Mouse (Mus musculus): ENCODE measurements at regions not wholly inside any gene's neighbourhood (a gene's known extent, or its start where the extent isn't known, plus 50 kb on each side); places are given as distances from the start of the nearest gene placed in this dataset.

DNA sequence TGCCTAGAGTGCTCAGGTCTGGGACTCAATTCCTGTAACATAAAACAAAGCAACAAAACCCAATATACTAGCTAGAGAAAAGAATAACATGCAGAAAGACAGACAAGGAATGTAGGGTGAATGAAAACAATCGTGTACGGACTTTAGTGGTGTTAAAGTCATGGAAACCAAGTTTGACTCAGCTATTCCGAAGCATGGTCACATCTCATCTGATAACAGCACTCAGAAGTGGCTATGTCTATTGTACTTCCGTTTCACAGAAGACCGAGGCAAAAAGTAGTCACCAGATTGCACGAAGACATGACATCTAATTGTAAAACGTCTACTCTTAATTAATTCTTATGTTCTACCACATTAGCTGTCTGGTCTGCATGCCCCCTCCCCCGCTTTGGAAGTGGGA lies 50.5 kb upstream of the Slc30a5 start:
- ATAC-seq (ENCODE audit: low FRiP score) (no peak), DNase-seq (ENCODE audit: low spot score) (no peak)
- H3K9me3 ChIP-seq (ENCODE audit: low read length) = no peaks in the 10 kb centered on the region
- no peak overlapping the region for H3K4me3 ChIP-seq (ENCODE audit: low read depth, low read length)
- no peak for TF ChIP-seq CTCF (IDR thresholded peaks at IDR 0.05)
- H3K4me1 ChIP-seq (ENCODE audit: insufficient read depth, low read length) = no peaks in the 10 kb centered on the region
- H3K27me3 ChIP-seq (ENCODE audit: insufficient read depth, low read length) = no peaks in the 10 kb centered on the region
- no peak overlapping the region for H3K9ac ChIP-seq (replicated peaks; ENCODE audit: low read length, poor library complexity, severe bottlenecking)
- 84% methylated on average over 8 of the region's 8 CpGs for WGBS
- no peak overlapping the region for H3K27ac ChIP-seq (ENCODE audit: low read depth, low read length)
- no peaks in the 10 kb centered on the region for H3K36me3 ChIP-seq (ENCODE audit: insufficient read depth, low read length)
- no peak overlapping the region for H3K4me2 ChIP-seq (ENCODE audit: low read depth, low read length, poor library complexity, severe bottlenecking)

Measured in midbrain, postnatal 0 days (tissue).